ENCODE assay signal across 9 mouse cellular contexts in genomic region chr11:66188627-66189287, GRCm38 (mm10). TPM values are rescaled to one million over a fixed set of nuclear protein-coding genes. Genes with fewer than 3 reads are reported as not detected.
A peak's percentile ranks its signal among the peaks of the same experiment; 100 is the strongest.
DNase-seq lines count a peak whose midpoint lies in the region; ATAC-seq lines count a peak whose summit lies in the region.
"Had no signal": no experiment of that assay in that cellular context is flagged by ENCODE, and none has a peak within 500 bp of the region (broad histone marks: within the 10 kb centered on the region; RNA-seq: fewer than 3 reads in every experiment).

No protein-coding gene starts in this region.

- intact Hi-C loops in left cerebral cortex, postnatal 14 days (cut with DNase I), result no loop called here

- no peaks in the 10 kb centered on the region for H3K4me1 ChIP-seq in kidney, embryonic 16.5 days (ENCODE audit: insufficient read depth, low read length)
- peaks cover 4% of the 10 kb centered on the region; the same call in 1 of the 2 replicates for H3K4me1 ChIP-seq in forebrain, embryonic 15.5 days
- H3K4me1 ChIP-seq: midbrain, embryonic 12.5 days had no signal

- WGBS in kidney, embryonic 16.5 days, result 73% methylated on average over 3 of the region's 3 CpGs
- 82% methylated on average over 3 of the region's 3 CpGs for WGBS in forebrain, embryonic 15.5 days

- ATAC-seq in kidney, embryonic 16.5 days (ENCODE audit: low FRiP score, low TSS enrichment), result peak; percentile 67
- no peak for ATAC-seq in inflammation-experienced regulatory T-cells, adult 6 months
- no peak for ATAC-seq in forebrain, embryonic 15.5 days (replicated peaks)

- no peak overlapping the region for H3K4me3 ChIP-seq in kidney, embryonic 16.5 days (ENCODE audit: low read length)
- no peak overlapping the region for H3K4me3 ChIP-seq in forebrain, embryonic 15.5 days
- H3K4me3 ChIP-seq: midbrain, embryonic 12.5 days had no signal

- no peaks in the 10 kb centered on the region for H3K36me3 ChIP-seq in kidney, embryonic 16.5 days (ENCODE audit: insufficient read depth, low read length)
- H3K36me3 ChIP-seq in forebrain, embryonic 15.5 days, result no peaks in the 10 kb centered on the region
- H3K36me3 ChIP-seq: midbrain, embryonic 12.5 days had no signal

- no peaks in the 10 kb centered on the region for H3K27me3 ChIP-seq in kidney, embryonic 16.5 days (ENCODE audit: insufficient read depth, low read length)
- no peaks in the 10 kb centered on the region for H3K27me3 ChIP-seq in forebrain, embryonic 15.5 days
- H3K27me3 ChIP-seq: midbrain, embryonic 12.5 days had no signal

- no peak overlapping the region for H3K9ac ChIP-seq in kidney, embryonic 16.5 days (replicated peaks; ENCODE audit: low read length)
- H3K9ac ChIP-seq in forebrain, embryonic 15.5 days (replicated peaks), result no peak overlapping the region
- H3K9ac ChIP-seq: midbrain, embryonic 12.5 days had no signal

- no peak overlapping the region for H3K4me2 ChIP-seq in kidney, embryonic 16.5 days (replicated peaks; ENCODE audit: low read depth, low read length)
- no peak overlapping the region for H3K4me2 ChIP-seq in forebrain, embryonic 15.5 days (replicated peaks)
- H3K4me2 ChIP-seq: midbrain, embryonic 12.5 days had no signal

- no peaks in the 10 kb centered on the region for H3K9me3 ChIP-seq in kidney, embryonic 16.5 days (ENCODE audit: low read length)
- H3K9me3 ChIP-seq in forebrain, embryonic 15.5 days, result no peaks in the 10 kb centered on the region
- H3K9me3 ChIP-seq: midbrain, embryonic 12.5 days had no signal

- H3K27ac ChIP-seq in kidney, embryonic 16.5 days (ENCODE audit: low read length), result no peak overlapping the region
- H3K27ac ChIP-seq in forebrain, embryonic 15.5 days (replicated peaks), result no peak overlapping the region; the same call in 1 of the 2 replicates
- H3K27ac ChIP-seq: midbrain, embryonic 12.5 days had no signal

- peak; percentile 31 to 60 for DNase-seq in left cerebral cortex, postnatal 14 days (ENCODE audit: low spot score in 2 of 2)
- DNase-seq in left cerebral cortex, adult 8-10 months (ENCODE audit: low spot score in 2 of 2), result no peak
- DNase-seq in adrenal gland, postnatal 14 days, result peak; percentile 76
- peak; percentile 19 to 59 for DNase-seq in gastrocnemius, postnatal 4 days (ENCODE audit: low spot score in 2 of 2)
- DNase-seq in lung, postnatal 25 days (ENCODE audit: low spot score), result peak; percentile 70

RNA-seq across cellular contexts. Expression of gene Dnah9, which starts 20.4 kb away (rescaled TPM):
- 1 to 10 TPM; 2.9 to 3.5 TPM for total RNA-seq in left cerebral cortex, postnatal 14 days (2021)
- 1 to 10 TPM; 2.3 to 3.1 (median 2.8) TPM for total RNA-seq in left cerebral cortex, adult 8-10 months (2022)
- total RNA-seq in adrenal gland, postnatal 14 days (2021), result 0.08 TPM in 1 of 2 replicates, not detected in the other
- total RNA-seq in gastrocnemius, postnatal 4 days (2021), result under 1 TPM in 1 of 2 experiments, not detected in 1; 0.10 TPM
- polyA plus RNA-seq in kidney, embryonic 16.5 days (2015; fragmentation: Nextera tagmentation; extraction: Ambion mirVana), result 0.05 and 0.09 TPM in 2 replicates
- polyA plus RNA-seq in inflammation-experienced regulatory T-cells, adult 6 months (2017; shearing (Covaris generic)), result under 1 TPM in 1 of 3 experiments, not detected in 2; 0.05 TPM
- 1.2 and 1.4 TPM in 2 replicates for polyA plus RNA-seq in forebrain, embryonic 15.5 days (2015; fragmentation: Nextera tagmentation; extraction: Ambion mirVana)

Comparison
In these comparisons a context has a peak if more than half of its experiments do, and no peak if none do; other contexts are left out.
1. DNase-seq: peak in left cerebral cortex, postnatal 14 days (2 of 2), adrenal gland, postnatal 14 days (single experiment), gastrocnemius, postnatal 4 days (2 of 2) and lung, postnatal 25 days (single experiment); none in left cerebral cortex, adult 8-10 months (0 of 2).